Mouse (Mus musculus) ES-E14 (cell line): ENCODE results near the gene Ankrd53.

Experiments used
- CHD2 ChIP-seq: IDR thresholded peaks from 2 replicates; pipeline ENCODE4 v1.6.1; 2014; ENCODE audit warnings: mild to moderate bottlenecking, low read depth, low read length, inconsistent platforms
- HCFC1 ChIP-seq: IDR thresholded peaks from 2 replicates; pipeline ENCODE4 v1.6.1; 2012; ENCODE audit warnings: low read length, inconsistent platforms, borderline replicate concordance; ENCODE audit not compliant: insufficient read depth
- MAFK ChIP-seq: IDR thresholded peaks from 2 replicates; pipeline ENCODE4 v1.6.1; 2014; ENCODE audit warnings: mild to moderate bottlenecking, low read depth, low read length, inconsistent platforms; ENCODE audit not compliant: insufficient read depth
- ZC3H11A ChIP-seq: IDR thresholded peaks from 2 replicates; pipeline ENCODE4 v1.6.1; 2012; ENCODE audit warnings: low read depth, mild to moderate bottlenecking, inconsistent platforms, low read length, borderline replicate concordance
- ZNF384 ChIP-seq: IDR thresholded peaks from 2 replicates; pipeline ENCODE4 v1.6.1; 2012; ENCODE audit warnings: low read depth, low read length, inconsistent platforms

- TF ChIP-seq HCFC1 (no peak), MAFK (no peak), ZNF384 (no peak), CHD2 (no peak), ZC3H11A (no peak)
These were observed 24.0 kb downstream of the Ankrd53 start for GRCm38 (mm10) chr6:83786426-83786825.
